Mouse (Mus musculus) liver (tissue): ENCODE measurements around the gene Palld.

Experiments used
- DNase-seq: peaks from one replicate; pipeline ENCODE4 v3.0.0-alpha.2; 2020; ENCODE audit warnings: mixed read lengths

The Palld gene

GRCm38 (mm10) chr8:61623485-61624417 lies 278.7 kb downstream of the Palld start:
- DNase-seq: no peak

- DNase-seq: no peak
Observed at GRCm38 (mm10) chr8:61621300-61621699, 281.2 kb downstream of the Palld start.

GRCm38 (mm10) chr8:61617651-61618050 lies 284.8 kb downstream of the Palld start:
- DNase-seq: no peak

- no peak for DNase-seq
Observed at GRCm38 (mm10) chr8:61617049-61617448, 285.4 kb downstream of the Palld start.

GRCm38 (mm10) chr8:61615711-61616697 lies 286.5 kb downstream of the Palld start:
- DNase-seq: peak; percentile 15

- DNase-seq: no peak
Observed at GRCm38 (mm10) chr8:61611741-61612140, 290.7 kb downstream of the Palld start.

- DNase-seq: no peak
Observed at GRCm38 (mm10) chr8:61611077-61611476, 291.4 kb downstream of the Palld start.

GRCm38 (mm10) chr8:61610546-61610945 lies 291.9 kb downstream of the Palld start:
- no peak for DNase-seq

- DNase-seq: no peak
Observed at GRCm38 (mm10) chr8:61607463-61607813, 295.1 kb downstream of the Palld start.

- peak; percentile 66 for DNase-seq
Observed at GRCm38 (mm10) chr8:61606795-61607462, 295.6 kb downstream of the Palld start.

- no peak for DNase-seq
Observed at GRCm38 (mm10) chr8:61604871-61605270, 297.6 kb downstream of the Palld start.

GRCm38 (mm10) chr8:61596889-61597288 lies 305.6 kb downstream of the Palld start:
- DNase-seq: no peak

- no peak for DNase-seq
Observed at GRCm38 (mm10) chr8:61591446-61591845, 311.0 kb downstream of the Palld start.

GRCm38 (mm10) chr8:61590551-61591431 lies 311.7 kb downstream of the Palld start:
- DNase-seq: peak; percentile 84

- DNase-seq: peak; percentile 30
Observed at GRCm38 (mm10) chr8:61589972-61590391, 312.5 kb downstream of the Palld start.

GRCm38 (mm10) chr8:61588336-61588735 lies 314.2 kb downstream of the Palld start:
- DNase-seq: no peak

GRCm38 (mm10) chr8:61587731-61588130 lies 314.8 kb downstream of the Palld start:
- DNase-seq: no peak

GRCm38 (mm10) chr8:61586529-61586928 lies 316.0 kb downstream of the Palld start:
- no peak for DNase-seq

- no peak for DNase-seq
Observed at GRCm38 (mm10) chr8:61585746-61586145, 316.7 kb downstream of the Palld start.

- DNase-seq: no peak
Observed at GRCm38 (mm10) chr8:61584714-61585383, 317.6 kb downstream of the Palld start.

- DNase-seq: no peak
Observed at GRCm38 (mm10) chr8:61582547-61582946, 319.9 kb downstream of the Palld start.
